Mouse (Mus musculus) spleen, postnatal 4 days (tissue): ENCODE data around the gene St3gal2.
"Not testable (repeated sequence)": the region's sequence is repeated elsewhere in the genome, so short reads cannot be mapped to it uniquely, and the experiment has no call there.

Experiments
- DNase-seq, 2 experiments: peaks; one replicate each; pipeline ENCODE4 v3.0.0; 2022; ENCODE audit warnings: low spot score in 2 of 2

Gene St3gal2

GRCm38 (mm10) chr8:110996641-110997430, 77.1 kb downstream of the St3gal2 start:
- DNase-seq, result no peak

DNA sequence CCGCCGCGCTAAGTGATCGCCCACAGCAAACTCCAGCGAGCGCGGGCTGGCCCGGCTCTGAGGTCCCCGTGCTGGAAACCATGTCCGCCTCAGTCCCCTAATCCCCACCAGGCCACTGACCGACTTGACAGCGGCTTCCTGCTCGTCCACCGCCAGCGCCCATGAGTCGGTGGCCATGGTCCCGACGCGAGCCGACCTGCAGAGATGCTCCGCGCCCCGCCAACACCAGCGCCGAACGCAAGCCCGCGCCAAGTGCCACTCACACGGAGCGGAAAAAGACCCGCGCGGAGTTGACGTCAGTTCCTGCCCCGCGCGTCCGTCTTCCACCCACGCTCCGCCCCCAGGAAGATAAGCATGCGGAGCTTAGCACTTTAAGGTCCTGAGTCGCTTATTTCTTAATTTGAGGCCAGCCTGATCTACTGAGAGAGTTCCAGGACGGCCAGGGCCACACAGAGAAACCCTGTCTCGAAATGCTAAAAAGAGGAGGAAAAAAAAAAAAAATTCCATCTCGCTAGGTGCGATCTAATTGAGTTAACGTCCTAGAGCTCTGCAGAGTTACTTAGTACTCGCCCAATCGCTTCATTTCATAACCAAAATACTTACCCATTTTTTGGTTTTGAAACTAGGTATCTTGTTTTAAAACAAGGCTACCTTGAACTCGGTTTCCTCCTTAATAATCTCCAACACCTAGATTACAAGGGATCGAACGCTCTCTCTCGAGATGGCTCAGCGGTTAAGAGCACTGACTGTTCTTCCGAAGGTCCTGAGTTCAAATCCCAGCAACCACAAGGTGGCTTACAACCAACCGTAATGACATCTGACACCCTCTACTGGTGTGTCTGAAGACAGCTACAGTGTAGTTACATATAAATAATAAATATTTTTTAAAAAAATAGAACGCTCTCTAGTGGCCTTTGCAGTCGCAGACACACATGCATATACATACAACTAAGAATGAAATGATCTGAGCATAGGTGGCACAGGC, 78.1 kb downstream of the St3gal2 start, which contains the start of gene Ddx19a:
Gene Ddx19a (minus strand): TSS at position 254 of the 985 bp plus-strand sequence.
- DNase-seq, result peak; percentile 86 to 92

- not testable (repeated sequence) for DNase-seq
Measured at GRCm38 (mm10) chr8:111010230-111010991, 90.7 kb downstream of the St3gal2 start.
